Mouse (Mus musculus) megakaryocyte-erythroid progenitor cell, adult 5 weeks (primary cell): ENCODE results near the gene Ly6g5c. TPM values are rescaled to one million over a fixed set of nuclear protein-coding genes. Genes with fewer than 3 reads are reported as not detected.

Experiments used
- polyA plus RNA-seq: library from polyadenylated mRNA; stranded (reverse); fragments of >175 nt; gene quantifications from 2 replicates; pipeline ENCODE4 v1.2.3, GENCODE M21; 2012

Gene Ly6g5c
- polyA plus RNA-seq: not detected in 2 replicates

DNA sequence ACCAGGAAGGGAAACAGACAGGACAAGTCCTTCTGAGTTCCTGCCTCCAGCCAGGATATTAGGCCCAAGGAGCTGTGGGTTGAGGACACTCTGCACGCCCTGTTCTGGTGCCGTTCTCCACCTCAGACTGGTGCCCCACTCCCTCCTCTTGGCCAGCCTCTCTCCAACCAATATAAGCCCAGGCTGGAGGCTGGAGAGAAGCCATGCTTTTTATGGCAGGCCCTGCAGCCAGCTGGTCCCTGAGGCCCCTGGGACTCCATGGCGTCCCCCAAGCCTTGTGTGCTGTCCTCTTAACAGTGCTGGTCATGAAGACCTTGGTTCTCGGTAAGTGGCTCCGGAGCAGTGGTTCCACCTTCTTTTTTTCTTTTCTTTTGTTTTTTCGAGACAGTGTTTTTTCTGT is at the start of gene Ly6g5c:
Gene Ly6g5c, plus strand, starts transcription at position 183 of the 400 bp plus-strand sequence.

GRCm38 (mm10) chr17:35058911-35059892 is 48.9 kb upstream of the Ly6g5c start, which contains the start of gene Ddah2:
Ddah2 (plus strand) TSS chr17:35059035.

GRCm38 (mm10) chr17:35064951-35065947 is 42.8 kb upstream of the Ly6g5c start, which contains the start of gene Ly6g6c:
Ly6g6c (plus strand) TSS chr17:35065388.

DNA sequence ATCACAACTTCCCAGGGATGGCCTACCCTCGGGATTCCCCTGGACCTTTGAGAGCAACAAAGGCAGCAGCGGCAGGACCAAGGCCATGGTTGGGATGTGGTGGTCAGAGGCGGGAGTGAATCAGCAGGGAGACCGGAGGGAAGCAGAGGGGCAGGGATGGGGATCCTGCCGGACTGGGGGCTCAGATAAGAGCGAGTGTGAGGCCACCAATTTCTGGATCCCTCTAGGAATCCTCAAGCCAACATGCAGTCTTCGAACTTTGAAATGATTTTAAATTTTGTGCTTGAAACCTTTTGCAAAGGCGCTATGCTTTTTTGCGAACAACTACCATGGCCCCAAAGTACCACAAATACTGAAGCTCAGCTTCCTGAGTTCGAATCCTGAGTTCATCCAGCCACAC is 42.0 kb upstream of the Ly6g5c start, which contains the start of gene Mpig6b:
Gene Mpig6b, minus strand, starts transcription at position 101 of the 400 bp plus-strand sequence.

GRCm38 (mm10) chr17:35076507-35077176 is 31.4 kb upstream of the Ly6g5c start, which contains the start of gene Ly6g6e:
Ly6g6e (plus strand) TSS chr17:35076902.

GRCm38 (mm10) chr17:35077786-35078233 is 30.3 kb upstream of the Ly6g5c start, which contains the start of gene Ly6g6d:
Ly6g6d (minus strand) TSS chr17:35078065.

GRCm38 (mm10) chr17:35085208-35085865 is 22.7 kb upstream of the Ly6g5c start, which contains the start of gene Ly6g6f:
Ly6g6f (minus strand) TSS chr17:35085610.

DNA sequence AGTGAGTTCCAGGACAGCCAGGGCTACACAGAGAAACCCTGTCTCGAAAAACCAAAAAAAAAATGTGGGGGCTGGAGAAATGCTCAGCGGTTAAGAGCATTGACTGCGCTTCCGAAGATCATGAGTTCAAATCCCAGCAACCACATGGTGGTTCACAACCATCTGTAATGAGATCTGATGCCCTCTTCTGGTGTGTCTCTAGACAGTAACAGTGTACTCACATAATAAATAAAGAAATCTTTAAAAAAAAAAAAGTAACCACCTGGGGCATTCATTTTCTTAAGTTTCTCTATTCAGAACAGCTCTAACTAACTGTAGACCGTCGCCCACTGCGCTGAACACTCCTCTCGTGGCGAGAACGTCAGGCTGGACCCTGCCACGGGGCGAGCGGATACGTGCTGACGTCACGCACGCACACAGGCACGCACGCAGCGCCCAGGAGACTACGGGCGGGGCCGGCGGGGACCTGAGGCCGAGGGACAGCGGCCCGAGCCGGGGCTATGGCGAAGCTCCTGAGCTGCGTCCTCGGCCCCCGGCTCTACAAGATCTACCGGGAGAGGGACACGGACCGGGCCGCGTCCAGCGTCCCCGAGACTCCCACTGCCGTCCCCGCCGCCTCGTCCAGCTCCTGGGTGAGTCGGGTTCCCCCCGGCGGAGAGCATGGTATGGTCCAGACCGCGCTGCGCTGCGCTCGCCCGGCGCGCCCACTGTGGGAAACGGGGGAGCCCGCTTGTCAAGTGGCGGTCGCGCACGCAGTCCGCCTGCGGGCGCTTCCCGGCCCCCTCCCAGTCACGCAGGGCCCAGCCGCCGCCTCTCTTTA is 19.0 kb upstream of the Ly6g5c start, which contains the start of gene Abhd16a:
Gene Abhd16a, plus strand, starts transcription at position 439 of the 820 bp plus-strand sequence.

DNA sequence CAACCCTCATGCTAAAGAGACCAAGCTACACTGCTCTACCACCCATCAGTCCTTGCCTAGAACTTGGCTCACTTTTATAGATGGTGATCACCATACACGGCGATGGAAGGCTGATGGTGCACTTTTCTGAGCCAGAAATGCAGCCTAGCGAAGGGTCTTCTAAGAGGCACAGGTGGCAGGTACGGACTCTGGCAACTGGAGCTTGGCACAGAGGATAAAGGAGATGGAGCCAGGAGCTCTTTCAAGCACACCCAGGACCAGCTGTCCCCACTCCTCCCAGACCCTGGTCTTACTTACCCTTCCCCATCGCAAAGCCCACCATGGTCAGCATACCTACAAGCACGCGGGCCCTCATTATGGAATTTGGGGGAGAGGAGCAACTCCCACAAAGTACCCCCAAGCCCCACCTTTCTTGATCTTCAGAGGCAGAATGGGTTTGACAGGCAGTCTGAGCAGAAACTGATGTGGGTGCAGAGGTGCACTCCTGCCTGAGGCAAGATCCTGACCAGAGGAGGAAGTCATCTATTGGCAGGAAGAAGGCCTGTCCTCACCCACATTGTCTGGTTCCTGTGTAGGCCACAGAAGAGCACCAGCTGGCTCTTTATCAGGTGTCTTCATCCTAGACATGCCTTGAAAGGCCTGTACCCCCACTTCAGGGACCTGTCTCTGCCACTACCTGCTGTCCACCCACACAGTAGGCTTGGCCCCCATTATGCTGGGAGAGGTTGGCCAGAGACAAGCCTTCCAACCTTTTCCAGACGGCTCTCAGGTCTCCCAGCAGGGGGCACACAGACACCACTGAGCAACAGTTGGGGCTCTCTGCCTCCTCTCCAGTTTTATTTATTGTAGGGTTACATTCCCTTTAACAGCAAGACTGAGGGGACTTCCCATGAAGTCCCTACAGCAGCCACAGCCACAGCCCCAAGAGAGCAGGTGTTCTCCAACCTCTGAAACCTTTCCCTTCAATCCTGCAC is 7.3 kb downstream of the Ly6g5c start, which contains the start of gene Ly6g5b:
Gene Ly6g5b, minus strand, starts transcription at position 383 of the 974 bp plus-strand sequence.

GRCm38 (mm10) chr17:35121143-35121799 is 13.2 kb downstream of the Ly6g5c start, which contains the start of gene Gpank1:
Gpank1 (plus strand) TSS chr17:35121455.

GRCm38 (mm10) chr17:35121871-35122303 is 13.8 kb downstream of the Ly6g5c start, which contains the start of gene Csnk2b:
Csnk2b (minus strand) TSS chr17:35122053.

GRCm38 (mm10) chr17:35126206-35126611 is 18.1 kb downstream of the Ly6g5c start, which contains the start of gene D17H6S53E:
D17H6S53E (plus strand) TSS chr17:35126373.

DNA sequence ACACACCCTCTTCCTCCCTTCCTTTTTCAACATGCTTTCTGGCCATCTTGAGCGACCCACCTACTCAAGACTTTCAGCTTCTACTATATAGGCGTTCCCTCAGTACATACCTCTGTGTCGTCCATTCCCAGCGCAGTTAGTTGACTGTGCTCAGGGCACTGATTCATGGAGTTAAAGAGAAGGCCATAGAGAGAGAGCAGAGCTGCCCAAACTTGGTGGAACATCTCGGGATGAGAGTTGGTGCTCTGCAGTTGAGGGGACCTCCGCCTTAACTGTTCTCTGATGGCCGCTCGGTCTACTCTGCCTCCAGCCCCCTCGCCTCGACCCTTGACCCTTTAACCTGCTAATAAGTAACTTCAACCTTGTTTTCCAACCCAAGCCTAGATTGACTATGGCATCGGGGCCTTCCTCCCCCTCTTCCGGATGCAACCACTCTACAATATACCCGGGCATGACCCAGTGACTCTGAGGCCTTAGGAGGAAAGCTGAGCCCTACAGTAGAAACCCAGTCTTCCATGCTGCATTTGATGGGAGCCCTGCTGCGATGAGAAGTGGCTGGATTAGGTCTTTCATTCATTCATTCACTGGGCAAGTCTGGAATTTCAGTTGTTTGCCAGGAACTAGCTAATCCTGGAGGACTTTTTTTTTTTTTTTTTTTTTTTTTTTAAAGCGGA is 23.6 kb downstream of the Ly6g5c start, which contains the start of gene Apom:
Gene Apom, minus strand, starts transcription at position 551 of the 674 bp plus-strand sequence.

GRCm38 (mm10) chr17:35134801-35135590 is 26.9 kb downstream of the Ly6g5c start, which contains the start of gene Bag6:
Bag6 (plus strand) TSS chr17:35135178.

